Mouse (Mus musculus): ENCODE results near the gene Chrna5. TPM values are rescaled to one million over a fixed set of nuclear protein-coding genes. Genes with fewer than 3 reads are reported as not detected.

The Chrna5 gene
- not detected for polyA plus RNA-seq (2017; shearing (Covaris generic))

GRCm38 (mm10) chr9:54980674-54981073 is at the start of gene Chrna5:
TSS of gene Chrna5 (plus strand) at chr9:54980880.

DNA sequence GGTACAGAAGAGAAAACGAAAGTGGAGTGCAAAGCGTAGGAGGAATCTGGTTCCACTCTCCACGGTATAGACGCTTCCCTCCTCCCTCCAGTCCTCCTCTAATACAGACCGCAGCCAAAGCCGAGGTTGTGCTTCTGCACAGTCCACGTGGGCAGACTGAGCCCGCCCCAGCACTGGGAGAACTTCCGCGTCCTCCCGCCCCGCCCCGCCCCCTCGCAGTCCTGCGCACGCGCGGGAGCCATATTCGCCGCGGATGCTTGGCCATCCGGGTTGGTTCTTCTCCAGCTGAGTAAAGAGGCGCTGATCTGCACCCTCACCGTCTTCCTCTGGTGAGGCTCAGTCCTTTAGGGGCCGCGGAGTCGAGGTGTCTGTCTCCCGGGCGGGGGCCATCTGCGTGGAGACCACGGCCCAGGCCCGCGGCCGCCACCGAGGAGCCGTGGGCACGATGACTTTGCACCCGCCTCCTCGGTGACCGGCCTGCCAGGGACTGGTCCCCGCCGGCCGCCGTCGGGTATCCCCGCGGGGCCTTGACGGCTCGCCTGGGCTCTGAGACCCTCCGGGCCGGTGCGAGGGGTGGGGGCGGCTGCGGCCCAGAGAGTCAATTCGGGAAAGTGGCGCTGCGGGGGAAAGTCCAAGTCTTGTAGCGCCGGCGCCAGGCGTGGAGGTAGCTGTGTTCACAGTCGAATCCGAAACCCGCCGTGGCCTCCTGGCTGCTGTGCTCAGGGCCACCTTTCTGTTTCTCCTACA is 29.9 kb upstream of the Chrna5 start, which contains the start of the genes Psma4 and AY074887:
Gene Psma4 (plus strand): TSS at position 216 of the 747 bp plus-strand sequence.
Gene AY074887 (minus strand): TSS at position 424 of the 747 bp plus-strand sequence.

DNA sequence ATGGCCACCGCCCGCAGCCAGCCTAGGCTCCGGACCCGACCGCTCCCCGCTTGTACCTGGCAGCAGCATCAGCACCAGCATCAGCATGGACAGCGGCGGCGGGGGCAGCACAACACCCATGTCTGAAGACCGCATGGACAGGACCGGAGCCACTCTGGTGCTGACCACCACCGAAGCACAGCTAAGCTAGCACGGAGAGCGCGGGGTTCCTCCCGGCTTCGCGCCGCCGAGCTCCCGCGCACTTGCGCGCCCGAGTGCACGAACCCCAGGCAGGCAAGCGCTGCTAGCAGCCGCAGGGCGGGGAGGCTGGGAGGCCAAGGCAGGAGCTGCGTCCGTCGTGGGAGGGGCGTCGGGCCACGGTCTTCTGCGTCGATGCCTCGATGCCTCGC is 45.6 kb downstream of the Chrna5 start, which contains the start of gene Chrna3:
Gene Chrna3 (minus strand): TSS at position 288 of the 389 bp plus-strand sequence.

GRCm38 (mm10) chr9:55048211-55048880 is 67.7 kb downstream of the Chrna5 start, which contains the start of gene Chrnb4:
TSS of gene Chrnb4 (minus strand) at chr9:55048779.

Other genes with a start within 250 kb of the Chrna5 start
- gene Wdr61, start 246.4 kb upstream of the Chrna5 start, polyA plus RNA-seq (2017; shearing (Covaris generic)) = 105 TPM
- not detected for gene Crabp1, start 216.1 kb upstream of the Chrna5 start, polyA plus RNA-seq (2017; shearing (Covaris generic))
- gene Ireb2, start 117.1 kb upstream of the Chrna5 start, polyA plus RNA-seq (2017; shearing (Covaris generic)) = 28.9 TPM
- 0.67 TPM for gene Hykk, start 63.6 kb upstream of the Chrna5 start, polyA plus RNA-seq (2017; shearing (Covaris generic))
- 271 TPM for gene Psma4, start 30.1 kb upstream of the Chrna5 start, polyA plus RNA-seq (2017; shearing (Covaris generic))
- gene AY074887, start 29.9 kb upstream of the Chrna5 start, polyA plus RNA-seq (2017; shearing (Covaris generic)) = not detected
- 0.06 TPM for gene Chrna3, start 45.7 kb downstream of the Chrna5 start, polyA plus RNA-seq (2017; shearing (Covaris generic))
- not detected for gene Chrnb4, start 67.9 kb downstream of the Chrna5 start, polyA plus RNA-seq (2017; shearing (Covaris generic))
- gene Ube2q2, start 168.0 kb downstream of the Chrna5 start, polyA plus RNA-seq (2017; shearing (Covaris generic)) = 9.4 TPM
- 66.1 TPM for gene Fbxo22, start 228.0 kb downstream of the Chrna5 start, polyA plus RNA-seq (2017; shearing (Covaris generic))